Mouse (Mus musculus) megakaryocyte, embryonic 14.5 days (primary cell): ENCODE results near the gene Cabcoco1.

Experiments
- FLI1 ChIP-seq: IDR thresholded peaks from 2 replicates; pipeline ENCODE4 v1.6.1; 2012; ENCODE audit warnings: low read length, inconsistent platforms, mixed read lengths
- GATA1 ChIP-seq: IDR thresholded peaks from 3 replicates; pipeline ENCODE4 v1.6.1; 2012; ENCODE audit warnings: mixed read lengths, low read length, inconsistent platforms, borderline replicate concordance

GRCm38 (mm10) chr10:68440515-68440914 is 101.2 kb downstream of the Cabcoco1 start:
- TF ChIP-seq GATA1: no peak
- TF ChIP-seq FLI1: no peak
